Mouse (Mus musculus): Measurements from ENCODE around the gene Elf4.
A peak's percentile ranks its signal among the peaks of the same experiment; 100 is the strongest.

DNA sequence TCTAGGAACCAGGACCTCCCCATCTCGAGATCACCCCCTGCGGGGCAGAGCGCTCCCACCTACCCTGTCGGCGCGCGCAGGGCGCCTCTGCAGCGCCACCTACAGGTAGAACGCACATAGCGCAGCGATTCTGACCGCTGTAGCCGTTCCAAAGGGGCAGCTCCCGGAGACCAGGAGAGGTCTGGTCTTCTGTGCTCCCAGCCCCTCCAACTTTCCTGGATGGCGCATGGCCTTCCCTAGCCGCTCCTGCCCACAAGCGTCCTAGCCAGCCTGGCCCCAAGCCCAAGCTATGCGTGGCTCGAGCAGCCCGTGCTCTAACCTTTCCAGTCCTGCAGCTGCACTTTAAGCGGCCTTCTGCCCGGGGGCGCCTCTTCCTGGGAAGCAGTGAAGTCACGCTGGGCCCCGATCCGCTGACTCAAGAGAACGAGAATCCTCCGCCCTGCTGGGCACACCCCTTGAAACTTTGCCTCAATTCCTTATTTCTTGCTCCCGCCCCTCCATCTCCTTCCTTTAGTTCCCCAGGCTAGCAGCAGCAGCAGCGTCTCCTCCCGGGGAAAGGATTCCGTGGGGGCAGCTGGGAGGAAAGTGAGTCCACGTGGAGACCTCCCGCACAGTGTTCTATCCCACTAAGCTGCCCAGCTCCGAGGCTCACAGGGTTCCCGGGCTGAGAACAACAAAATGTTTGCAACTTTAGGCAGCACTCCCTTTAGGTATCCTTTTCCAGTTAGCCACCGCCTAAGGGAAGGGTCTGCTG, at the start of gene Elf4:
- peak; percentile 84 for TF ChIP-seq CTCF (IDR thresholded peaks at IDR 0.05; ENCODE audit: control insufficient read depth, insufficient read depth, insufficient replicate concordance, low read depth, low read length)
- TF ChIP-seq POLR2A (IDR thresholded peaks at IDR 0.05; ENCODE audit: control insufficient read depth, low read depth, low read length): no peak

Measured in testis, adult 2 months (tissue).